Mouse (Mus musculus) thymus, adult 18-20 months (tissue): ENCODE data around the gene Lfng.
A peak's percentile ranks its signal among the peaks of the same experiment; 100 is the strongest.

Experiments used
- DNase-seq, 2 experiments: peaks; one replicate each; pipeline ENCODE4 v3.0.0; 2022; ENCODE audit warnings: mixed read lengths in 2 of 2

The Lfng gene

DNA sequence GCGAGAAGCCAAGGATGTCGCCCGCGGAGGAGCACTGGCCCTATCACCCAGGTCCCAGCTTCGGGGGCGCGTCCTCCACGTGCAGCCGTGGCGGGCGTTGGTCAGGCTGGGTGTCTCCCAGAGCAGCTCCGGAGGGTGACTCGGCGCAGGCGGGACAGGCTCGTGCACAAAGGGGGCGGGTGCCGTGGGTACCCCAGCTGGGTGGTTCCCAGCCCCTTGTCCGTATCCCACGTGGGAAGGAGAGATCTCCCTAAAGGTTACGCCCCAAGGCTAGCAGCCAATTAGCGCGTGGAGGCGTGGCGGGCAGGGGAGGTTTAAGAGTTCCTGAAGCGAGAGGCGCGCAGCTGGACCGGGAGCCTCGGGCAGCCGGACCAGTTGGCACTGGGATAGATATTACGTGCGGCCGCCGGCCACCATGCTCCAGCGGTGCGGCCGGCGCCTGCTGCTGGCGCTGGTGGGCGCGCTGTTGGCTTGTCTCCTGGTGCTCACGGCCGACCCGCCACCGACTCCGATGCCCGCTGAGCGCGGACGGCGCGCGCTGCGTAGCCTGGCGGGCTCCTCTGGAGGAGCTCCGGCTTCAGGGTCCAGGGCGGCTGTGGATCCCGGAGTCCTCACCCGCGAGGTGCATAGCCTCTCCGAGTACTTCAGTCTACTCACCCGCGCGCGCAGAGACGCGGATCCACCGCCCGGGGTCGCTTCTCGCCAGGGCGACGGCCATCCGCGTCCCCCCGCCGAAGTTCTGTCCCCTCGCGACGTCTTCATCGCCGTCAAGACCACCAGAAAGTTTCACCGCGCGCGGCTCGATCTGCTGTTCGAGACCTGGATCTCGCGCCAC lies at the start of gene Lfng:
Gene Lfng, plus strand, starts transcription at position 320 of the 835 bp plus-strand sequence.
- DNase-seq = peak; percentile 63 to 75

DNA sequence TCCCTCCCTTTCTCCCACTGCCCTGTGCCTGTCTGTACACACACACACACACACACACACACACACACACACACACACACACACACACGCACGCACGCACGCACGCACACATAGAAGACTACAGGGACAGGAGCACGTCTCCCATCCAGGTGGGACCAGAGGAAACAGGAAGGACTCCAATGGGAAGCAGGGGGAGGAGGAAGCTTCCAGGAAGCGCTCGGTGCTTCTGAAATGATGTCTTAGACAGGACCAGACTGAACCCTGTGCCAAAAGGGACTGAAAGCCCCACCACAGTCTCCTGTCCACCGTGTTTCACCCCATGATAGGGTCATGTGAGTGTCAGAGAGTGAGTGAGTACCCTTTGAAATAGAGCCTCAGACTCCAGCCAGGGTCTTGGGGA lies 44.5 kb upstream of the Lfng start:
- DNase-seq = no peak

DNA sequence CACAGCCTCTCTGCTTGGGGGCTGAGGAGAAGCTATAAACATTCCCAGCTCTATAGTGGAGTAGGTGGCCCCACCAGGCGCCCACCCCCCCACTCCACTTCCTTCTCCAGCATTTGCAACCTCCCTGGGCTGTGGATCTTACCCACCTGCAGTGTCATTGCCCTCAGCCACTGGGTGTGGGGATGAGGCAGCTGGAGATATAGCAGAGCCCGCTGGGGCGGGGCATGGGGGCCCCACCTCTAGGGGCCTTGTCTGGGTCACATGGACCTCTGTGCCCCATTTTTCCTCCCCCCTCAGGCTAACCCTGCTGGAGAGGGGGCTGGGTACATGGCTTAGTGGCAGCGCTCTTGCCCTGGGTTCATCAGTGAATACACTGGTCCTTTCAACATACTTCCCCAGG lies 42.2 kb upstream of the Lfng start, which contains the start of gene Grifin:
Gene Grifin, minus strand, starts transcription at position 176 of the 400 bp plus-strand sequence.
- DNase-seq = no peak

DNA sequence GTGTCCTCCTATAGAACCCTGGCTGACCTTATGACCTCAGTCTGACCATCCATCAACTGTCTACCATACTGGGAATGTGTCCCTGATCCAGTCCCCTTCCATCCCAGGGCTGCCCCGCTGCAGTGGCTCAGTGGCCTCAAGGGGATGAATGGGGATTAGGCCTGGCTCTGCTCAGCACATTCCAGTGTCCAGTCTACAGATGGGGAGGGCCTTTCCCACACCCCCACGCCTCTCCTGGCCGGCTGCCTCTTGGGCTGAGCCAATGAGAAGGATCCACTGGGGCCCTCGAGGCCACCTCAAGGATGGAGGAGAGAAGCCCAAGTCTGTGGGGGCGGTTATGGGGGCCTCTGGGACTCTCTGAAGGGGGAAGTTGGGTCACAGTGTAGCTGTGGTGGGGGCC lies 41.7 kb upstream of the Lfng start:
- no peak for DNase-seq

DNA sequence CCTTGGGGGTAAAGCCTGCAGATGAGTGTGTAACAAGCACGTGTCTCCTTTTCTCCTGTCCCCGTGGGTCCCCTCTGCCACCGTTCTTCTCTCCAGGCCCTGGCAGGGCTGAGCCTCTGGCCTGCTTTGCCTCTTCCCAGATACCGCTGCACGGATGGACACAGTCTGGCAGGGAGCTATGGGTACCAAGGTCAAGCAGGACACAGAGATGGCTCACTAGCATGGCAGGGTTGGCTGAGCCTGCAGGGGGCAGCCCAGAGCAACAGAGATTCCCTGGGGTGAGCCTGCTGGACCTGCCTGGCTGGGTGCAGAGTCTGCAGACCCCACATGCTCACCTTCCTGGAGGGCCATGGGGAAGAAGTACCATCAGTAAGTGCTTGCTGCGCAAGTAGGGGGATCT lies 41.3 kb upstream of the Lfng start:
- peak in 1 of 2 experiments; percentile 35 for DNase-seq

DNA sequence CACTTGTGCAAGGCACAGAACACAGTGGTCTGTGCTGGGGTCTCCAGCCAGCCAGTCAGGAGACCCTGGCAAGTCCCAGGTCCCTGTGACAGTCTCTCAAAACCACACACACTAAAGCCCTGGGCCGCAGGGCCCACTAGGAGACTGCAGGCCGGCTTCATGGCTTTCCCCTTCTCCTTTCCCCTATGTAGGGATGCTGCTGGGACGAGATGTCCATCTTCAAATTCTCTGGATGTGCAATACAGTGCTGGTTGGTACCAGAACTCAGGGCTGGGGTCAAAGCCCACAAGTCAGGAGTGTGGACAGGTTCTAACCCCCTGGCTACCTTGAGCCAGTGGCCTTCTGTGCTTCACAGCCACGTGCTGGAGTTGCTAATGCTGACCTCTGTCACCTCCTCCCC lies 40.8 kb upstream of the Lfng start:
- no peak for DNase-seq

DNA sequence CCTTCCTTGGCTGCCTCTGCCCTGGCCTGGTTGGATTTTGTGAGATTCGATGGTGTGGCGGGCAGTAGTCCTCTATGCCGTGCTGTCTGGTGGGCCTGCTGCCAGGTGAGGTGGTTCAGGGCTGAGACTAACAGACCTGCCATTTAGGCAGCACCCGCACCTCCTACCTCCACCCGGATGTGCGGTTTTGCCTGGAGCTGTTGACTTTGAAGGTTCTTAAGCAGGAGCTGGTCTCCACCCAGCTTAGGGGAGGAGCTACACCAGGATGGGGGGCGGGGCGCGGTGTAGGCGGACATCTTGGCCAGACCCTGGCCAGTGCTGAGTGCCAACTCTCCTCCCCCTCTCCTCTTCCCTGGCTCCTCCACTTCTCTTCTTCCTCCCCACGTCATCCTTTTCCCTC lies 39.8 kb upstream of the Lfng start:
- DNase-seq = peak; percentile 74 to 86

DNA sequence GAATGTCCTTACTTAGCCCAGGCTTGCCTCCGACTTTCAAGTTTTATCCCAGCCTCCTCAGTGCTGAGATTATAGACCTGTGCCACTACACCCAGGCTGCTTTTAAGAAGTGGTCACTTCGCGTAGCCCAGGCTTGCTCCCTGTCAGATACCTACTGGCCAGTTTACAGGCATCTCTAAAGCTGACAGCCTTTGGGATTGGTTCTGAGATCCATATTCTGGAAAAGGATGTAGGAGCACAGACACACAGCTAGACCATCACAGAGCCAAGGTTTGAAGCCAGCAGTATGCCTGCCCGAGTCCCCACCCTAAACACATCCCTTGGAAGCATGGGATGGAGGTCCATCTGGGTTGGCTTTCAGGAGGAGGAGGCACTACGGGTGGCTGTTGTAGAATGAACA lies 39.4 kb upstream of the Lfng start:
- DNase-seq = no peak

DNA sequence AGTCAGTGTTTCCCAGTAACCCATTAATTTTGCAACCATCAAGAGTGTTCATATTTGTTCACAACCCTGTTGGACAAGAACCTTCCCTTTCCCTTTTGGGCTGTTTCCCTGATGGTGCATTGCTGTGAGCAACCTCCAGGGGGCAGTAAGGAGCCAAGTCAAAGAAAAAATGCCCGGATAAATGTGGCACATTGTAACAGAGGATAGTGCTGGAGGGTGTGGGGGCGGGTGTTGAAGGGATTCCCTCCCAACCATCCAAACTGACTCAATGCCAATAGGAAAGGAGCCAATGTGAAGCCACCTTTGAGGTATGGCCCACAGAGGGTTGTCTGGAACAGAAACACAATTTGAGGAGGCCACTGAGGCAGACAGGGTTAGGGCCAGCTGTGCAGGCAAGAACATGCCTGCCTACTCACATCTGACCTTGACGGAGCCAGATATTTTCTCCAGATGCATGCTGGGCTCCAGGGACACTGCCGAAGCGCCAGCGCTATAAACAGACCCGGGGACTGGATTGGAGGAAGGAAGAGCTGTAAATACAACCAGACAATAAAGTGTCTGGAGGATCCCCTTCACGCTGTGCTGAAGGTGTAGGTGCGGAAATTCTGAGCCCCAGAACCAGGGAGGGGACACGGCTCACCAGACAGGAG lies 38.7 kb upstream of the Lfng start:
- DNase-seq = peak in 1 of 2 experiments; percentile 41

DNA sequence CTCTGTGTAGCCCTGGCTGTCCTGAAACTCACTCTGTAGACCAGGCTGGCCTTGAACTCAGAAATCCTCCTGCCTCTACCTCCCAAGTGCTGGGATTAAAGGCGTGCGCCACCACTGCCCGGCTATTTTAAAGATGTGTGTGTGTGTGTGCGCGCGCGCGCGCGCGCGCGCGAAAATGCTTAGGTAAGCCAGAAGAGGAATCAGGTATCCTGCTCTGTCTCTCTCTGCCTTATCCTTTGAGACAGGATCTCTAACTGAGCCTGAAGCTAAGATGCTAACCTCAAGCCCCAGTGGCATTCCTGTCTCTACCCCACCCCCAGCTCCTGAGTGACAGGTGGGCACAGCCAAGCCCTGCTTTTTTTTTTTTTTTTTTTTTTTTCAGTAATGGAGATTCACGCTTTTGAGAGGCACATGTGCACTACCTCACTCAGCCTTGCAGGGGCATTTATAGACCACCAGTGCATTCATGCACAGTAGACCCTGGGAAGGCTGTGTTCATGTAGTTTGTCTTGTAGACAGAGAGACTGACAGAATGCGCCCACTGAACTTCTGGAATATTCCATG lies 38.0 kb upstream of the Lfng start:
- no peak for DNase-seq

DNA sequence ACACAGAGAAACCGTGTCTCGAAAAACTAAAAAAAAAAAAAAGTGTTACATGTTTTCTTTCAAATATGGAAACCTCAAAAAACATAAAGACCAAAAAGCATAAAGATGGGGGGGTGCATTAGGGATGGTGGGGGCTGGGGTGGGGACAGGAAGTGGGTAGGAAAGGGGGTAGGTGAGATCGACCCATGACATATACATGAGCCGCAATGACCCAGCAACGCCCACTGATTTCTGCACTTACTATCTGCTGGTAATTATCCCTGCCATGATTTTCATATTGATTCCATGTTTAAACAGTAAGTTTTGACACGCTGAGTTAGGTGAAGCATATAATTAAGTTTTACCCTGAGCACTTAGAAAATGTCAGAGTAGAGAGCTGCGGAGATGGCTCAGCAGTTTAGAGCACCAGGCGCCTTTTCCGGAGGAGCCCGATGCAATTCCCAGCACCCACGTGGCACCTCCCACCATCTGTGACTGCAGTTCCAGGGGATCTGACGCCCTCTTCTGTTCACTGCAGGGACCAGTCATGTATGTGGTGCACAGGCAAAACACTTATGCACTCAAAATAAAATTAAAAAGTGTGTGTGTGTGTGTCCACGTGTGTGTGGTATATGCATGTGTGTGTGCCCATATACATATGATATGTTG lies 36.8 kb upstream of the Lfng start:
- DNase-seq = no peak

DNA sequence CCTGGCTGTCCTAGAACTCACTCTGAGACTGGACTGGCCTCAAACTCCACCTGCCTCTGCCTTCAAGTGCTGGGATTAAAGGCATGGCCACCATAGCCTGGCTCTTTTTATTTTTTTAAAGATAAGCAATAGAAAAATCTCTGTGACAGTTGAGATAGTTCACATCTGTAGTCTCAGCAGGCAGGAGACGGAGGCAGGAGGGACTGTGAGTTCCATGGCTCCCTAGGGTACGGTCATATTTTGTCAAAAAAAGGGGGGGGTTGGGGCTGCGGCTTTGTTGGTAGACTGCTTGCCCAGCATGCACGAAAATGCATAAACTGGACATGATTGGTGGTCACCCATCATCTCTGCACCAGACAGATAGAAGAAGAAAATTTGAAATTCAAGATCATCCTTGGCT lies 35.9 kb upstream of the Lfng start:
- DNase-seq = no peak

DNA sequence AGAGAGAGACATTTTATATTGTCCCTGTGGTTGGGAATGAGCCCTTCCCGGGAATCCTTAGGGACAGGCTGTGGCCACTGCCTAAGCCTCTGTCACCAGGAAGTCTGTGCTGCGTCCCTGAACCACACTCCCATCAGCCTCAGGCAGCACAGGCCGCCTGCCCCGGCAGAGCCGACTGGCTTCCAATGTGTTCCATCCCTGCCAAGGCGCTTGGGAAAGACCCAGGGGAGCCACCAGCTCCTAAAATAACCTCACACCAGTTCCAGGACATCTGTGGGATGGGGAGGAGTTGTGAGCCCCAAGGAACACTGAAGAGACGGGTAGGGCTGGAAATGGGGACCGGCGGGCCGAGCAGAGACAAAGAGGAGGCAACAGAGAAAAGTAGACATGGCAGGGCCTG lies 35.4 kb upstream of the Lfng start:
- no peak for DNase-seq

DNA sequence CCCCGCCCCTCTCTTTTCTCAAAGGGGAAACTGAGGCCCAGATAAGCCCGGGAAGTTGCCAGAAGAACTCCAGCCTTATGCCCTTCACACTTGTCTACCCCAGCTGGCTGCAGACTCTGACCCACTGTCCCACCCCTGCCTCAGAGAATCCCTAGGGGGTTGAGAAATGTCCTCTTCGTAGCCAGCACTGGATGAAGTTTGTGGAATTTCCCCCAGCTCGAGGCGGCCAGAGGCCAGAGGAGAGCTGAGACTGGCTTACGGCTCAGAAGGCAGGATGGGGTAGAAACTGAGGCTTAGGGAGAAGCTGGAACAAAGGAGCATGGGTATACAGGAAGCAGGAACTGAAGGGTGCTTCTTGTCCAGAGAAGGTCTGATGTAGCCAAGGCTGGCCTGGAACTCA lies 34.5 kb upstream of the Lfng start:
- no peak for DNase-seq

DNA sequence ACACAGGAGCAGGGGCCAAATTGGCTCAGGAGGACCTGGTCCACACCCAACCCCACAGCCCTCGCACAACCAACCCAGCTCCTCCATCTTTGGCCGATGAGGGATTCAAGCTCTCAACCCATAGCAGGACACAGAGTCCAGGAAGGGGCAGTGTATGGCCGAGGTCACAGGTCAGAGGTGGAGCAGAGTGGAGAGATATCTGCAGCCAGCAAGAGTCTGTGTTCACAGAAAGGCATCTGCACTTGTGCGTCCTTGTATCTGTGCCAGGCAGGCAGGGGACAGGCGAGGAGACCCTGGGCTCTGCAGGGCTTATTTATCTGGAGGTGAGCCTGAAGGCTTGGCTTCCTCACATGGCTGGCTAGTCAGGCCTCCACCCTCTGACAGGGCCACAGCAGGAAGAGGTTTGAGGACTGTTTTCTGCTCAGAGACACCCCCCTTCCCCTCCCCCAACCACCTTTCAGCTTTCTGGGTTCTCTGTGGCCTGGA lies 31.7 kb upstream of the Lfng start:
- no peak for DNase-seq

DNA sequence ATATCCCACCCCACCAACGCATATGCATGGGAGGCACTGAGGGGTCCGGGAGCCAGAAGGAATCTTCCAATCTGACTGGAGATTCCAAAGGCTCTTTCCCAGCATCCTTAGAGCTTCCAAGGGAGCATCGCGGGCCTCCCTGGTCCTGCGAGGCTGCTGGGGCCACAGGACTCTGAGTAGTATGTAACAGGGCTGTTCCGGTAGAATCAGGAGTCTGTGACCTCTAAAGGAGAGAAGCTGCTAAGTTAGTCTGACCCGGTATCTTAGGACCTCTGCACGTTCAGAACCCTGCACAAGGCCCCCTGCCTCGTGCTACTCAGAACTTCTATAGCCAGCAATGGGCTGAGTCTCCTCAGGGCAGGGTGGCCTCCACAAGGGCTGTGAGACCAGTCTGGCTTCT lies 27.9 kb upstream of the Lfng start:
- no peak for DNase-seq

DNA sequence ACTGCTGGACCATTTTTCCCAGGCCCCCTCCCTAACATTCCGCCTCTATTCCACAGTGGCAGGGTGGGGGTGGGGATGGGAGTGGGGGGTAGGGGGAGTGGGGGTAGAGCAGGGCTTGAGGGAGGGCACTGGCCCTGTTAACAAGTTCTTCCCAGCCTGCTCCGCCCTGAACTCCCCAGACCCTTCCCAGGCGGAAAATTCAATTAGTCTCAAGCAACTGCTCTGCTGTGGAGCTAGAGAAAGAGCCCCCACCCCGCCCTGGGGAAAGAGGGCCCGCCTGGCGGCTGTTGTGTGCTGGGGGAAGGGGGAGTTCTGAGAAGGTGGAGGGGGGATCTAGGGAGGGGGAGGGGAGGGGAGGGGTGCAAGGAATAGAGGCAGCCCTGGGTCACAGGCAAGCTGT lies 27.3 kb upstream of the Lfng start:
- DNase-seq = no peak

DNA sequence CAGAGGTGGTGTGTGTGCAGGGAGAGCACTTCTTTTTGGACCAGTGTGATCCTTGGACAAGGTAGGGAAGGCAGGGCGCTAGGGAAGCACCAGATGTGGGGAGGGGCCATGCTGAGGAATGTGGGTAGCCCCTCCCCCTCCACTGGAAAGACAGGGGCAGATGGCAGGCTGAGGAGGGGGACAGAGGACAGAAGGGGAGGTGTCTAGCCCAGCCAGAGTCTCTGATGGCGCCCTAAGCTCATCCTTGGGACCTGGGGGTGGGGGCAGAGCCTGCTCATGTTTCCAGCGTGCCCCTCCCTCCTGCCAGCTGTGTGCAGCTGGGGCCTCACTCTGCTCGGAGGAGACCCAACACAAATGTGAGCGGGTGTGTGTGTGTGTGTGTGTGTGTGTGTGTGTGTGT lies 25.6 kb upstream of the Lfng start:
- DNase-seq = no peak

DNA sequence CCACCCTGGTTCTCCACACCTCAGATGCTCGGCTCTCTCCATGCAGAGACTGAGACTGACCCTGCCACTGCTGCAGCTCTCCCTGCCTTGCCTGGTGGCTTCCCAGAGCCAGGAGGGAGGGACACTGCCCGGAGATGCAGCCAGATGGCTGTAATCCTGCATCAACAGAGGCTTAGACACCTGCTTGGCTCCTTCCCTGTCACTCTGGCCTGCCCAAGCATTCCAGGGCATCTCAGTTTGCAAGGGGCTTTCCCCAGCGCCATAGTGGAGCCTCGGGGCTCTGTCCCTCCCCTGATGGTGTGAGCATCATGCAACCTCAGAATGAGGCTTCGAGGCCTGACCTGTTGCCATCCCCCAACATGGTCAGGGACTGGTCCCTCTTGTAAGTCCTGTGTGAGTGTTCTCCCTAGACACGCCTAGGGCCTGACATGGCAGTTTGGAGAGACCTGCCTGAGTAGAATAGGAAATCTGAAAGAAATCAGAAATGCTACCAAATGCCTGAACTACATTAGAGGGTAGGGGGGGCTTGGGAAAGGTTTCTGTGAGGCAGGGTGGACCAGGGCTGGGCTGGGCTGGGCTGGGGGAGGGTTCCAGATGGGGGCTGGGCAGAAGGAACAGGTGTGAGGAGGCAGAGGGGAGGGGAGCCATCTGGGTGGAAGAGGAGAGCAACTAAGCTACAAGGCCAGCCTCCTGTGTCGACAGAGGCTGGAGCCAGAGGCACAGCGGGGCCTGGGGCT lies 24.0 kb upstream of the Lfng start:
- no peak for DNase-seq

DNA sequence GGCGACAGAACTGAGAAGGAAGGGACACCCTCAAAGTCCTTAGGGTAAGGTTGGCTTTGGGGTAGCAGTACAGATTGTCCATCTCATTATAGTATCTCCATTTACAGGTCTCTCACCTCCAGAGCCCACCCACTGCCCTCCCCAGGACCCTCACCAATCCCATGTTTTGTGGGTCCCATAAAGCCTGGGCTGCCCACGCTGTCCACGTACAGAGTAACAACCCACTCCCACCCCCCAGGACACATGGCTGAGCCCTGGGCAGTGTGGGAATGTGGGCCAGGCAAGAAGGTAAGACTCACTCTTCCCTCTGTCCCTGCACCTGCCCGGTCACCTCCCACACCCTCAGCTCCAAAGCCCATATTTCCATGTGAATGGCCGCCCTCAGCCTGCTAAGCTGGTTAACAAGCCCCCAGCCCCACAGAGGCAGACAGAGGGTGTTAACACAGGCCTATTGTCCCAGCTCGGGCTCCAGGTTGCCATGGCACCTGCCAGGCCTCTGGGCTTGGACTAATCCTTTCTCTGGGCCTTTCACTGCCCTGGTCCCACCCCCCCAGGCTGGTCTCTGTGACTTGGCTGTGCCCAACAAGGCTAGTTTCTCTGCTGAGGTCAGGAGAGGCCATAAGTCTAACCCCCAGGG lies 23.3 kb upstream of the Lfng start:
- no peak for DNase-seq

DNA sequence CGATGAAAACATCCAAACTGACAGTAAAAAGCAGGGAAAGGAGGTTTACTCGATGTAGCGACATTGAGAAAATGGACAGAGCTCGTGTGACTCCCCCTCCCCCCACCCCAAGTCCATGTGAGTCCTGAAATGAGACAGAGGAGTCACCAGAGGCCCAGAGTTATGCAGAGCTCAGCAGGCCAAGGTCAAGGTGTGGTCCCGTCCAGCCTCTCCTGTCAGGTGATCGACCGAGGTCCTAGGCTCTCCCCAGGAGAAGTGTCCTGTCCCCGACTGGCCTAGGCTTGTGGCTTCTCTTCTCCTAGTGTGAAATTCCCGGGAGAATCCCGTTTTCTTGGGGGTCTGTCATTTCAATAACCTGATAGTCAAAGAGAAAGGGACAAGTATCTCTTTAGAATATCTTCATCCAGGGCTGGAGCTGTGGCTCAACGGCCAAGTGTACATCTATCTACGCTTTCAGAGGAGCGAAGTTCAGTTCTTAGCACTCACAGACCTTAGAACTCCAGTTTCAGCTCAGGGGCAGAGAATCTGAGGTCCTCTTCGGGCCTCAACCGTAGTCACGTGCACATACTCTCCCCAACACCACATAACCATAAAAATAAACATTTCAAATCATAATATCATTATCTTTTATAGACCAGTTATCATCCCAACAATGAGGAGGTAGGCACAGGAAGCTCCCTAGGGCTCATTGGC lies 17.9 kb upstream of the Lfng start:
- no peak for DNase-seq

DNA sequence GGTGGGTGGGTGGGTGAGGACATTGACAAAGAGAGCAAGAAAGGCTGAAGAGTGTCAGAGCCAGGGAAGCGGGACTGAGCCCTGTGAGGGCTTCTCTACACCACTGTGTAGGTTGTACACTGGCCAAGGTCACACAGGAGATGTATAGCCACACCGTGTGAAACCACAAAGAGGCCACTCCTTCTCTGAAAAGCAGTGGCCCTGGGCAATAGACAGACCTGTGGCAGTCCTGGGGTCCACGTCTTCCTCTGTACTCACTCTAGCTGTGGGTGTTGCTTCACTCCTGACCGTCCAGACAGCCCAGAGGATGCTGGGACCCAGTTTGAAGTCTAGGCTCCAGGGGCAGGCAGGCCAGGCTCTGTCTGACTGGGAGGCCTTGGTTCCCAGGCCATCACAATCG lies 12.3 kb upstream of the Lfng start:
- DNase-seq = no peak
